Mouse (Mus musculus) small intestine, adult 2 months (tissue): ENCODE data around the gene Tfb2m.

Source experiments
- CTCF ChIP-seq: fragments of 200-500 bp; IDR thresholded peaks from 2 replicates; pipeline ENCODE4 v1.5.1; 2012; ENCODE audit warnings: low read depth, mild to moderate bottlenecking, control low read depth, inconsistent platforms, low read length, moderate library complexity, mixed read lengths; ENCODE audit not compliant: insufficient replicate concordance, insufficient read length; ENCODE audit errors: extremely low read depth
- POLR2A ChIP-seq: fragments of 200-500 bp; IDR thresholded peaks from 2 replicates; pipeline ENCODE4 v1.6.1; 2012; ENCODE audit warnings: low read depth, mild to moderate bottlenecking, control low read depth, inconsistent platforms, low read length, moderate library complexity

DNA sequence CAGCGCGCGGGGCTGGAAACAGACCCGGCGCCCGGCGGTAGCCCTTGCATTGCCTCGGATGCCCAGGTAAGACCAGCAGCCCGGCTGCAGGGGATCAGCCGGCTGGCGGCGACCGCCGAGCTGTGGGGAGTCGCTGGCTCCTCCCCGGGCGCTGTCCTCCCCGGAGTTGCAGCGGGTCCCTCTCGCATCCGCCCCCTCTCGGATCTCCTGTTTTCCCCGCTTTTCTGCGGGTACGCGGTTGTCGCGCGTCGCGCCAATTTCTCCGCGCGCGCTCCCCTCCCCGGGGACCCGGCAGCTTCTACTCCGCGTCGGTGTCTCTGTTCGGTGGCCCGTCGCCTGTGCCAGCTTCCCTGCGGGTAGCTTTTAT is 467 bp upstream of the Tfb2m start:
- TF ChIP-seq POLR2A: no peak
- TF ChIP-seq CTCF: no peak
